Mouse (Mus musculus) heart, embryonic 14.5 days (tissue): Measurements from ENCODE around the gene Armh3. TPM values are rescaled to one million over a fixed set of nuclear protein-coding genes. Genes with fewer than 3 reads are reported as not detected.

Experiments used
- ATAC-seq: fragments of 200-750 bp; cut with Nextera tagmentation; 2 replicates; pipeline ENCODE4 v1.8.0; 2017; ENCODE audit warnings: low read depth, moderate TSS enrichment; ENCODE audit not compliant: insufficient number of reproducible peaks, insufficient read depth, low FRiP score
- H3K27ac ChIP-seq, 2 experiments: fragments of 200-500 bp in 1 of 2; fragments of 300-500 bp in 1 of 2; sonication (generic) in 1 of 2; replicated peaks in 1 of 2; 2 replicates each; pipeline ENCODE4 v1.5.1; 2012 to 2014; ENCODE audit warnings: low read depth in 2 of 2, low read length in 2 of 2, control low read depth in 1 of 2, mild to moderate bottlenecking in 1 of 2, mixed read lengths in 1 of 2; ENCODE audit not compliant: control insufficient read depth in 1 of 2, insufficient read depth in 1 of 2
- H3K27me3 ChIP-seq: fragments of 300-500 bp; sonication (generic); 2 replicates; pipeline ENCODE4 v1.6.1; 2014; ENCODE audit warnings: mild to moderate bottlenecking, low read length, control low read depth; ENCODE audit not compliant: control insufficient read depth, insufficient read depth
- H3K36me3 ChIP-seq: fragments of 300-500 bp; sonication (generic); 2 replicates; pipeline ENCODE4 v1.6.1; 2014; ENCODE audit warnings: mild to moderate bottlenecking, control low read depth, low read length, mixed read lengths; ENCODE audit not compliant: control insufficient read depth, insufficient read depth
- H3K4me1 ChIP-seq, 2 experiments: fragments of 200-500 bp in 1 of 2; fragments of 300-500 bp in 1 of 2; sonication (generic) in 1 of 2; 2 replicates each; pipeline ENCODE4 v1.6.1; 2012 to 2014; ENCODE audit warnings: low read length in 2 of 2, control low read depth in 1 of 2, mixed read lengths in 1 of 2; ENCODE audit not compliant: control insufficient read depth in 2 of 2, insufficient read depth in 2 of 2
- H3K4me2 ChIP-seq: fragments of 300-500 bp; sonication (generic); 2 replicates; pipeline ENCODE4 v1.6.1; 2014; ENCODE audit warnings: mild to moderate bottlenecking, low read length
- H3K4me3 ChIP-seq, 2 experiments: fragments of 200-500 bp in 1 of 2; fragments of 300-500 bp in 1 of 2; sonication (generic) in 1 of 2; 2 replicates each; pipeline ENCODE4 v1.5.1; 2012 to 2014; ENCODE audit warnings: low read length in 2 of 2, mild to moderate bottlenecking in 2 of 2, control low read depth in 1 of 2, low read depth in 1 of 2, moderate library complexity in 1 of 2; ENCODE audit not compliant: control insufficient read depth in 1 of 2, insufficient read depth in 1 of 2
- H3K9ac ChIP-seq: fragments of 300-500 bp; sonication (generic); 2 replicates; pipeline ENCODE4 v1.6.1; 2014; ENCODE audit warnings: mild to moderate bottlenecking, low read length
- H3K9me3 ChIP-seq: fragments of 300-500 bp; sonication (generic); 2 replicates; pipeline ENCODE4 v1.6.1; 2016; ENCODE audit warnings: low read length, control low read depth; ENCODE audit not compliant: control insufficient read depth
- WGBS: fragments of 180-500 bp; shearing (Covaris S2); extraction: QIAGEN DNeasy Blood & Tissue Kit; methylation state at CpG from one replicate; pipeline ENCODE4 v1.1.7; 2014; 5-methylcytosine and 5-hydroxymethylcytosine counted together
- polyA plus RNA-seq: library from polyadenylated mRNA; unstranded; fragments of >200 nt; fragmentation: Nextera tagmentation; extraction: Ambion mirVana; gene quantifications from 2 replicates; pipeline ENCODE4 v1.2.1, GENCODE M21; 2014

Gene Armh3
- polyA plus RNA-seq, 1 experiment from 2014 or later: 14.1 TPM

DNA sequence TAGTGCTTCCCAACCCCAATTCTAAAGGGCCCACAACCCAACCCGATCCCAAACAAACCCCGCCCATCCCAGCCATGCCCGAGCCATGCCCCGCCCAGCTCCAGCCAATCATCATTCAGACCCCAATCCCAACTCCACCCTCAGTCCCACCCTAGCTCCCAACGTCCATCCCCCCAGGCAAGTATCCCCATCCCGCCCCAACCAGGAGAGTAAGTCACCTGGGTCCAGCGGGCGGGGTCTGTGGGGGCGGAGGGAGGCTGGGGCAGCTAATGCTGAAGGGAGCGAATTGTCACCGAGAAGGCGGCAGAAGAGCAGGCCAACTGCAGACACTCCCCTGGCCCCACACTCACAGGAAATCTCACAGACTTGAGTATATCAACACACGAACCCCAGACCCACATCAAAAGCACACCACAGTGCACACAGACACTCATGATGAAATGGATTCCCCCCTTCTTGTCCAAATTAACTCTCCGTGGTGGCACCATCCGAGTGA is 202.2 kb downstream of the Armh3 start:
- peaks cover 0 to 2% of the 10 kb centered on the region in 2 experiments; a peak in 1 of 4 replicates for H3K4me1 ChIP-seq
- H3K27ac ChIP-seq: no peak overlapping the region
- H3K9me3 ChIP-seq: 0 out of 2 replicates have a peak, but pooled peaks cover 3% of the 10 kb centered on the region
- no peak; the same call in 1 of the 2 replicates for ATAC-seq
- no peaks in the 10 kb centered on the region for H3K27me3 ChIP-seq
- no peaks in the 10 kb centered on the region for H3K36me3 ChIP-seq
- H3K4me3 ChIP-seq: no peak overlapping the region
- H3K4me2 ChIP-seq: peak overlapping the region; percentile 47
- 15% methylated on average over 15 of the region's 15 CpGs for WGBS
- H3K9ac ChIP-seq: no peak overlapping the region

DNA sequence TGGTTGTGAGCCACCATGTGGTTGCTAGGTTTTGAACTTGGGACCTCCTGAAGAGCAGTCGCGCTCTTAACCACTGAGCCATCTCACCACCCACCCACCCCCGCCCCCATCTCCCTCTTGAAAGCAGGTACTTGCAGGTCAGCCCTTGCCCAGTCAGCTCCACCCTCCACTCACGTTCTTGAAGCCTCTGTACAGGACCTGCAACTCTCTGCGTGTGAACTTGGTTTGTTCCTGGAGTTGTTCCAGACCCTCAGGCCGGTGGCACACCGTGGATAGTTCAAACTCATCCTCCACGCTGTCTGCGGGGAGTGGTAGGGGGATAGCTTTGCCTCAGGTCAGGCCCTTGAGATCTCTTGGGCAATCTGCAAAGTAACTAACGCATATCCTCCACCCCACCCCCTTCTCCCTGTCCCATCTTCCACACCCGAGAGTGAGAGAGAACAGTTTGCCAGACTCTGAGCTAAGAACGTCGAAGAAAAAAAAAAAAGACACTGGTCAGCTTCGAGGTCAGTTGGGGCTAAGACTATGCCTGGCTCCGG is 202.8 kb downstream of the Armh3 start:
- no peak overlapping the region for H3K4me3 ChIP-seq
- WGBS: 27% methylated on average over 15 of the region's 15 CpGs
- no peaks in the 10 kb centered on the region for H3K27me3 ChIP-seq
- no peaks in the 10 kb centered on the region for H3K36me3 ChIP-seq
- H3K4me1 ChIP-seq: peaks cover 0 to 2% of the 10 kb centered on the region in 2 experiments; a peak in 1 of 4 replicates
- ATAC-seq: no peak
- peak overlapping the region; percentile 47 for H3K4me2 ChIP-seq
- H3K27ac ChIP-seq: no peak overlapping the region
- H3K9ac ChIP-seq: no peak overlapping the region
- H3K9me3 ChIP-seq: 0 out of 2 replicates have a peak, but pooled peaks cover 3% of the 10 kb centered on the region

DNA sequence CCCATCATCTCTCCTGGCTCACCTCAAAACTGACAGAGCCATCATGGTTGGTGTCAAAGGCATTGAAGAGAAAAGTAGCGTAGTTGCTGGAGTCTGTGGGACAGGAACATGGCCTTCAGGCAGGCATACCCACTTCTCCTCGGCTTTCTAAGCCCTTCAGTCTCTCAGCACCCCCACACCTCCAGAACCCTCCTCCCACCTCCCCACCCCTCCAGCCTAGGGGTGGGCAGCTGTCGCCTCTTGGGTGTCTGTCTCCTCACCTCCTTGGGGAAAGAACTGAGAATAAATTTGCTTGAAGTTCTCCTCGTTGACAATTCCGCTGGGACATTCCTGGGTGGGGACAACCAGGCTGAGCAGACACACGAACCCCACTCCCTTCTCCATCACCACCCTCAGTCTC is 203.6 kb downstream of the Armh3 start:
- H3K27ac ChIP-seq: no peak overlapping the region
- H3K9me3 ChIP-seq: 0 out of 2 replicates have a peak, but pooled peaks cover 3% of the 10 kb centered on the region
- H3K36me3 ChIP-seq: no peaks in the 10 kb centered on the region
- H3K27me3 ChIP-seq: no peaks in the 10 kb centered on the region
- ATAC-seq: no peak
- no peak overlapping the region for H3K4me2 ChIP-seq
- peaks cover 0 to 2% of the 10 kb centered on the region in 2 experiments; a peak in 1 of 4 replicates for H3K4me1 ChIP-seq
- H3K4me3 ChIP-seq: no peak overlapping the region
- 74% methylated on average over 6 of the region's 6 CpGs for WGBS
- no peak overlapping the region for H3K9ac ChIP-seq

DNA sequence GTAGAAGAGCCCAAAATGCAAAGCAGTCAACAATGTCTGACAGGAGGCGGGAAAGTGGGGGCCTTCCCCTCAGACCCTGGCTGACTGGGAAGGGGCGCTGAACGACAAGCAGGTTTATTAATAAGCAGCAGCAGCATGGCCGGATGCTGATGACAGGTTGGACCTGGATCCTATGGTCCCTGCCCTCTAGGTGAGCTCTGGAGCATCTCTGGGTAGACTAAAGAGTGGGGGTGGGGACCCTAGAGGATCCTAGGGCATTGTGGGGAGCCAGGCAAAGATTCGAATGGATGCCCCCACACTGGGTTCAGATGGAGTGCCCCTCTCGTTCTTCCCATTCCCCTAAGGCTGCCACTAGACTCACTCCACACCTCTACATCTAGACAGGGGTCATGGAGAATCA is 205.9 kb downstream of the Armh3 start:
- Histone ChIP-seq H3K4me1 (peaks cover 0 to 2% of the 10 kb centered on the region in 2 experiments; a peak in 1 of 4 replicates), H3K9me3 (no peaks in the 10 kb centered on the region), H3K9ac (no peak overlapping the region), H3K36me3 (no peaks in the 10 kb centered on the region), H3K4me2 (no peak overlapping the region), H3K27me3 (no peaks in the 10 kb centered on the region), H3K4me3 (no peak overlapping the region), H3K27ac (no peak overlapping the region)
- ATAC-seq: no peak
- WGBS: 77% methylated on average over 6 of the region's 6 CpGs

DNA sequence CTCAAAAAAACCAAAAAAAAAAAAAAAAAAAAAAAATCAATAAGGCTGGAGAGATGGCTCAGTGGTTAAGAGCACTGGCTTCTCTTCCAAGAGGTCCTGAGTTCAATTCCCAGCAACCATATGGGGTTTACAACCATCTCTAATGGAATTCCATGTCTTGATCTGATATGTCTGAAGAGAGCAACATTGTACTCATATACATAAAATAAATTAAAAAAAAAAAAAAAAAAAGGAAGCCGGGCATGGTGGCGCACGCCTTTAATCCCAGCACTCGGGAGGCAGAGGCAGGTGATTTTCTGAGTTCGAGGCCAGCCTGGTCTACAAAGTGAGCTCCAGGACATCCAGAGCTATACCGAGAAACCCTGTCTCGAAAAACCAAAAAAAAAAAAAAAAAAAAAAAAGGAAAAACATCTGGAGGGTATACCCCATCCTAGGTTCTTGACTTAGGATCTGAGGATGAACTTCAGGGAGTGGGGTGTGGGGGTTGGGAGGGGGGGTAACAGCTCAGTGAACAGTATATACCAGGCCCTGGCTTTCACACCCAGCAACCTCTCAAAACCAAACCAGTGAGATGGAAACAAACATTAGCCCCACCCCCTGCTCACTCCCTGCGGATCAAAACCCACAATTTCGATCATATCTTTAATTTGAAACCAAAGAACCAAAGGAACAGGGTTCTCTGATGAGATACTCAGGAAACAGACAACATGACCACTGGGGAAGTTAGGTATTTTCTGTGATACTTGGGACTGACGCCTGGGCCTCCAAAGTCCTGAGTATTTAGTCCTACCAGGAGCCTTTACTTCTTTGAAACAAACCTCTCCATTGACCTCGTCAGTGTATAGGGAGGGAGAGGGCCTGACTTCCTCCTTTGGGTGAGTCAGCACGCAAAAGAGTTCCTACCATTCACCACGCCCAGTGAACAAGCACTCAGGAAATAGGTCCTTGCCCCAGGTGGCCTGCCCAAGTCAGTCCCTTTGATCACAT is 208.1 kb downstream of the Armh3 start:
- Histone ChIP-seq H3K9me3 (no peaks in the 10 kb centered on the region), H3K4me2 (no peak overlapping the region), H3K4me3 (no peak overlapping the region), H3K9ac (no peak overlapping the region), H3K27ac (no peak overlapping the region), H3K36me3 (no peaks in the 10 kb centered on the region), H3K27me3 (no peaks in the 10 kb centered on the region), H3K4me1 (peaks cover 0 to 2% of the 10 kb centered on the region in 2 experiments; a peak in 1 of 4 replicates)
- WGBS: 78% methylated on average over 13 of the region's 13 CpGs
- ATAC-seq: no peak

DNA sequence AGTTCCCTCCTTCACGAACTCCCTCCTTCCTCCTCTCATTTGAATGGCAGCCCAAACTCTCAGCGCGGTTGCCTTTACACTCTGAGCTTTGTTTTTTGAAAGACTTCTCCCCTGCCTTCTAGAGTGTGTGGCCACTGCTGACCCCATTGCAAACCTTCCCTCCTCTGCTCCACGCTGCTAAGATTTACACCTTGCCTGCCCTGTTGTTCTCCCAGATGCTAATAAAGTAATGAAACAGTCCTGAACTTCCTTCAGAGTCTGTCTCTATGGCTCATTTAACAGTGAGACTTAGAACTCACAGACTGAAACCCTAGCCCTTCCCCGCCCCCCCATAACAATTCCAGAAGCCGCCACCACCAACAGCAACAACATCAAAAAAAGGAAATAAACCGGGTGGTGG is 208.9 kb downstream of the Armh3 start:
- H3K4me1 ChIP-seq: peaks cover 0 to 2% of the 10 kb centered on the region in 2 experiments; a peak in 1 of 4 replicates
- H3K27me3 ChIP-seq: no peaks in the 10 kb centered on the region
- no peaks in the 10 kb centered on the region for H3K36me3 ChIP-seq
- WGBS: 80% methylated on average over 7 of the region's 7 CpGs
- no peak overlapping the region for H3K4me2 ChIP-seq
- no peak overlapping the region for H3K9ac ChIP-seq
- no peak for ATAC-seq
- H3K4me3 ChIP-seq: no peak overlapping the region
- no peak overlapping the region for H3K27ac ChIP-seq
- no peaks in the 10 kb centered on the region for H3K9me3 ChIP-seq

DNA sequence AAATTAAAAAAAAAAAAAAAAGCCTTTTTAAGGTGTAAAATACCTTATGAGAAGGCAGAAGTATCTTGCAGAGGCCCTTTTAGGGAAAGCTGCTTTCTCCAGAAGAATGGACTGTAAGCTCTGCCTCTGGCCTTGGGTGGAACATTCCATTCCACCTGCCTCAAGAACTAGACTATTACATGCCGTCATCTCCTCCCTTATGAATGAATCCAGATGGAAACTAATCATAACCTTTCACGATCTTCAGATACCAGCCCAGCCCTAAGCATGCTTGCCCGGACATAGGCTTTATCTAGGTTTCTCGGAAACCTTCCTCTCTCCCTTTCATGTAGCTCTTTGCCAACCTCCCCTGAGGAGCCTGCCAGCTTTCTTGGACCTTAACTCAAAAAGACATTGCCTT is 210.0 kb downstream of the Armh3 start:
- no peaks in the 10 kb centered on the region for H3K9me3 ChIP-seq
- H3K27ac ChIP-seq: no peak overlapping the region
- H3K4me2 ChIP-seq: no peak overlapping the region
- ATAC-seq: no peak
- H3K4me1 ChIP-seq: peaks cover 0 to 2% of the 10 kb centered on the region in 2 experiments; a peak in 1 of 4 replicates
- H3K4me3 ChIP-seq: no peak overlapping the region
- no peaks in the 10 kb centered on the region for H3K36me3 ChIP-seq
- no peak overlapping the region for H3K9ac ChIP-seq
- no peaks in the 10 kb centered on the region for H3K27me3 ChIP-seq
- 40% methylated on average over 4 of the region's 4 CpGs for WGBS
